Mouse (Mus musculus) stomach, embryonic 14.5 days (tissue): ENCODE measurements around the gene Gpank1. TPM values are rescaled to one million over a fixed set of nuclear protein-coding genes. Genes with fewer than 3 reads are reported as not detected.

Experiments
- ATAC-seq: fragments of 200-750 bp; cut with Nextera tagmentation; 2 replicates; pipeline ENCODE4 v1.8.0; 2017; ENCODE audit warnings: low read depth, moderate TSS enrichment; ENCODE audit not compliant: insufficient number of reproducible peaks, insufficient read depth, low FRiP score
- H3K27ac ChIP-seq: fragments of 300-500 bp; sonication (generic); 2 replicates; pipeline ENCODE4 v1.5.1; 2014; ENCODE audit warnings: mild to moderate bottlenecking, low read length, moderate library complexity, mixed read lengths
- H3K27me3 ChIP-seq: fragments of 300-500 bp; sonication (generic); 2 replicates; pipeline ENCODE4 v1.6.1; 2014; ENCODE audit warnings: low read length, control low read depth, mixed read lengths; ENCODE audit not compliant: control insufficient read depth, insufficient read depth
- H3K36me3 ChIP-seq: fragments of 300-500 bp; sonication (generic); 2 replicates; pipeline ENCODE4 v1.6.1; 2014; ENCODE audit warnings: mild to moderate bottlenecking, control low read depth, low read length, moderate library complexity, mixed read lengths; ENCODE audit not compliant: control insufficient read depth, insufficient read depth
- H3K4me1 ChIP-seq: fragments of 300-500 bp; sonication (generic); 2 replicates; pipeline ENCODE4 v1.6.1; 2014; ENCODE audit warnings: low read length, control low read depth, mixed read lengths; ENCODE audit not compliant: control insufficient read depth, insufficient read depth
- H3K4me2 ChIP-seq: fragments of 300-500 bp; sonication (generic); replicated peaks from 2 replicates; pipeline ENCODE4 v1.6.1; 2014; ENCODE audit warnings: low read depth, low read length, control low read depth
- H3K4me3 ChIP-seq: fragments of 300-500 bp; sonication (generic); 2 replicates; pipeline ENCODE4 v1.5.1; 2014; ENCODE audit warnings: low read depth, low read length, control low read depth
- H3K9ac ChIP-seq: fragments of 300-500 bp; sonication (generic); replicated peaks from 2 replicates; pipeline ENCODE4 v1.6.1; 2014; ENCODE audit warnings: low read depth, mild to moderate bottlenecking, control low read depth, low read length, moderate library complexity, mixed read lengths
- H3K9me3 ChIP-seq: fragments of 300-500 bp; sonication (generic); 2 replicates; pipeline ENCODE4 v1.6.1; 2016; ENCODE audit warnings: low read depth, low read length, control low read depth; ENCODE audit not compliant: control insufficient read depth
- WGBS: fragments of 180-500 bp; shearing (Covaris S2); extraction: QIAGEN DNeasy Blood & Tissue Kit; methylation state at CpG from one replicate; pipeline ENCODE4 v1.1.7; 2014; 5-methylcytosine and 5-hydroxymethylcytosine counted together
- polyA plus RNA-seq: library from polyadenylated mRNA; unstranded; fragments of >200 nt; fragmentation: Nextera tagmentation; extraction: Ambion mirVana; gene quantifications from 2 replicates; pipeline ENCODE4 v1.2.1, GENCODE M21; 2014

The Gpank1 gene
- polyA plus RNA-seq, 1 experiment from 2014 or later: 21.9 TPM

DNA sequence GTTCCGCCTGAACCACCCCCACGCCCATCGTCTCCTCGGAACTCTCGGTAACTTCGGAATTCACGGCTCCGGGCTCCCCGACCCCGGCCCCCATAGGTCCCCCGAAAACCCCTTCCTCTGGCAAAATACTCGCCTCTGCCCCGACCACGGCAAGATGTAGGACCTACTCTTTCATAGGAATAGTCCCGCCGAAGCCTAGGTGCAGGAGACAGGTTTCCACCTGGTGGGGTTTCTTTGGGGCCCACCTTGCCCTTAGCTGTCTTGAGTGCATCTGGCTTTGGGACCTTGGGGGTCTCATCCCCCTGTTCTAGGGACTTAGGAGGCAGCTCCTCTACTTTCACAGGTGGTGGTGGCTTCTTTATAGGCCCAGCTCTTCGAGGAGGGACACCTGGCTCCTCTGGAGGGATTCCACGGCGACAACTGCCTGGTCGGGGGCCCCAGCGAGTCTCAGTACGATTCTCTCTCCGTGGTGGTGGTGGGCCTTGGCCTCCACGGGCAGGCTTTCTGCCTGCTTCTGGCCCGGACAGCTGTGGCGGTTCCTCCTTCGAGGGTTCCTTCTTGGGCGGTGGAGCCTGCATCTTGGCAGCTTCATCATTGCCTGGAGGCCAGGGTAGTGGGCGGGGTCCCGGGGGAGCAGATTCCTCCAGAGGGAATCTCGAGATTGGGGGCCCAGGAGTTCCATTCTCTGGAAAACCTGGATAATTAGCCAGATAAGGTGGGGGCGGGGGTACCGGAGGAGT, 35.4 kb downstream of the Gpank1 start:
- Histone ChIP-seq H3K4me2 (no peak overlapping the region), H3K9ac (no peak overlapping the region)

DNA sequence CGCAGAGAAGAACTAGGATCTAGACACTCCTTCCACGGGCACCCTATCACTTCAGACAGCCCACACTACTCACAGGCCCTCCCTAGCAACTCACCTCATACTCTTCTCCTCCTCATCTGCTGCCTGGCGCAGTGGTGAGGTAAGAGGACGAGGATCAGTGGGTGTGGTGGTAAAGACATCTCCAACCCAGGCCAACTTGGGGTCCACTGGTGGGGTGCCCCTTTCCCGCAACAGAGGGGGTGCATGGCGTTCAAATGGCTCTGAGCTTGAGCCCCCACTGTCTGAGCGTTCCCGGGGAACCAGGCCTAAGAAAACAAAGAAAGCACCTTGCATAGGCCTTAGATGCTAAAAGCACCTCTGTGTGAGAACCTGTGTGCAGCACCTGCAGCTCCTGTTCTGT, 36.0 kb downstream of the Gpank1 start:
- H3K27ac ChIP-seq: no peak overlapping the region
- H3K36me3 ChIP-seq: peaks cover 100% of the 10 kb centered on the region
- peaks cover 4% of the 10 kb centered on the region; the same call in 1 of the 2 replicates for H3K4me1 ChIP-seq
- no peaks in the 10 kb centered on the region for H3K9me3 ChIP-seq
- no peaks in the 10 kb centered on the region for H3K27me3 ChIP-seq
- 89% methylated on average over 8 of the region's 8 CpGs for WGBS
- ATAC-seq: no peak
- no peak overlapping the region for H3K9ac ChIP-seq
- no peak overlapping the region for H3K4me2 ChIP-seq
- H3K4me3 ChIP-seq: no peak overlapping the region

More for the DNA sequence above, 35.4 kb downstream of the Gpank1 start:
- ATAC-seq: no peak
- peaks cover 99% of the 10 kb centered on the region for H3K36me3 ChIP-seq
- H3K4me1 ChIP-seq: no peaks in the 10 kb centered on the region
- WGBS: 91% methylated on average over 33 of the region's 33 CpGs
- no peak overlapping the region for H3K27ac ChIP-seq
- H3K4me3 ChIP-seq: no peak overlapping the region
- H3K9me3 ChIP-seq: no peaks in the 10 kb centered on the region
- no peaks in the 10 kb centered on the region for H3K27me3 ChIP-seq

GRCm38 (mm10) chr17:35157661-35158175, 36.5 kb downstream of the Gpank1 start:
- H3K27me3 ChIP-seq: no peaks in the 10 kb centered on the region
- no peak overlapping the region for H3K4me3 ChIP-seq
- H3K27ac ChIP-seq: no peak overlapping the region
- peaks cover 9% of the 10 kb centered on the region for H3K4me1 ChIP-seq
- H3K9me3 ChIP-seq: no peaks in the 10 kb centered on the region
- peaks cover 97% of the 10 kb centered on the region for H3K36me3 ChIP-seq
- H3K4me2 ChIP-seq: no peak overlapping the region
- WGBS: 87% methylated on average over 8 of the region's 8 CpGs
- no peak for ATAC-seq
- no peak overlapping the region for H3K9ac ChIP-seq

GRCm38 (mm10) chr17:35158850-35159593, 37.8 kb downstream of the Gpank1 start:
- Histone ChIP-seq H3K4me3 (no peak overlapping the region), H3K36me3 (peaks cover 83% of the 10 kb centered on the region), H3K4me1 (peaks cover 12% of the 10 kb centered on the region), H3K27ac (no peak overlapping the region), H3K27me3 (no peaks in the 10 kb centered on the region), H3K9ac (no peak overlapping the region), H3K9me3 (no peaks in the 10 kb centered on the region), H3K4me2 (no peak overlapping the region)
- 90% methylated on average over 16 of the region's 16 CpGs for WGBS
- no peak for ATAC-seq

- Histone ChIP-seq H3K4me3 (no peak overlapping the region), H3K4me2 (no peak overlapping the region), H3K4me1 (peaks cover 12% of the 10 kb centered on the region), H3K27me3 (no peaks in the 10 kb centered on the region), H3K9me3 (no peaks in the 10 kb centered on the region), H3K36me3 (peaks cover 77% of the 10 kb centered on the region), H3K9ac (no peak overlapping the region), H3K27ac (no peak overlapping the region)
- no peak for ATAC-seq
- 87% methylated on average over 7 of the region's 7 CpGs for WGBS
Measured at GRCm38 (mm10) chr17:35159638-35160037, 38.4 kb downstream of the Gpank1 start.

GRCm38 (mm10) chr17:35161421-35161820, 40.2 kb downstream of the Gpank1 start:
- Histone ChIP-seq H3K4me2 (no peak overlapping the region), H3K9ac (no peak overlapping the region), H3K4me3 (no peak overlapping the region), H3K36me3 (peaks cover 60% of the 10 kb centered on the region), H3K27me3 (no peaks in the 10 kb centered on the region), H3K4me1 (peaks cover 16% of the 10 kb centered on the region), H3K9me3 (no peaks in the 10 kb centered on the region), H3K27ac (no peak overlapping the region)
- no peak for ATAC-seq
- 81% methylated on average over 11 of the region's 11 CpGs for WGBS

DNA sequence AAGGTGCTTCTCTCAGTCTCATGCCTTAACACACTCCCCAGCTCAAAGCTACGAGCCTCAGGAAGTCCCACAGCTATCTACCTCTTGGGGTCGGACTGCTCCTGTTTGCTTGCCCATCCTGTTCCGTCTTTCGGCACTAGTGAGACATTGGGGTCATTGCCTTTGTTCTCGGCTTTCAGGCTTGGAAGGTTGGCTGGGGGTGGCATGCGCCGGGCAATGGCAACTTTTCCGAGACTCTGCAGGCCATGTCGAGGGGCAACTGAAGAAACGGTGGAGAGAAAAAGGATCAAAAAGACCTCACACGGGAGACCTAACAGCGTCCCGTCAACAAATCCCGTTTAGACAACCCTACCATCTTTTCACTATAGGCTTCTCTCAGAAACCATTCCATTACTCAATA, 40.9 kb downstream of the Gpank1 start:
- Histone ChIP-seq H3K27me3 (no peaks in the 10 kb centered on the region), H3K9ac (no peak overlapping the region), H3K27ac (no peak overlapping the region), H3K4me1 (peaks cover 18% of the 10 kb centered on the region), H3K36me3 (peaks cover 52% of the 10 kb centered on the region), H3K4me2 (peak overlapping the region; percentile 59), H3K9me3 (no peaks in the 10 kb centered on the region), H3K4me3 (peak overlapping the region; percentile 99; the same call in 1 of the 2 replicates)
- WGBS: 71% methylated on average over 14 of the region's 14 CpGs
- no peak for ATAC-seq

GRCm38 (mm10) chr17:35162730-35163129, 41.5 kb downstream of the Gpank1 start:
- H3K4me3 ChIP-seq: peak overlapping the region; percentile 99
- H3K27ac ChIP-seq: no peak overlapping the region
- H3K27me3 ChIP-seq: no peaks in the 10 kb centered on the region
- 36% methylated on average over 12 of the region's 12 CpGs for WGBS
- H3K4me1 ChIP-seq: peaks cover 18% of the 10 kb centered on the region
- ATAC-seq: no peak
- H3K9ac ChIP-seq: peak overlapping the region; percentile 100
- peaks cover 46% of the 10 kb centered on the region for H3K36me3 ChIP-seq
- H3K9me3 ChIP-seq: no peaks in the 10 kb centered on the region
- H3K4me2 ChIP-seq: peak overlapping the region; percentile 59
